13 mouse cellular contexts compared by ENCODE assay signal in the genomic region with DNA sequence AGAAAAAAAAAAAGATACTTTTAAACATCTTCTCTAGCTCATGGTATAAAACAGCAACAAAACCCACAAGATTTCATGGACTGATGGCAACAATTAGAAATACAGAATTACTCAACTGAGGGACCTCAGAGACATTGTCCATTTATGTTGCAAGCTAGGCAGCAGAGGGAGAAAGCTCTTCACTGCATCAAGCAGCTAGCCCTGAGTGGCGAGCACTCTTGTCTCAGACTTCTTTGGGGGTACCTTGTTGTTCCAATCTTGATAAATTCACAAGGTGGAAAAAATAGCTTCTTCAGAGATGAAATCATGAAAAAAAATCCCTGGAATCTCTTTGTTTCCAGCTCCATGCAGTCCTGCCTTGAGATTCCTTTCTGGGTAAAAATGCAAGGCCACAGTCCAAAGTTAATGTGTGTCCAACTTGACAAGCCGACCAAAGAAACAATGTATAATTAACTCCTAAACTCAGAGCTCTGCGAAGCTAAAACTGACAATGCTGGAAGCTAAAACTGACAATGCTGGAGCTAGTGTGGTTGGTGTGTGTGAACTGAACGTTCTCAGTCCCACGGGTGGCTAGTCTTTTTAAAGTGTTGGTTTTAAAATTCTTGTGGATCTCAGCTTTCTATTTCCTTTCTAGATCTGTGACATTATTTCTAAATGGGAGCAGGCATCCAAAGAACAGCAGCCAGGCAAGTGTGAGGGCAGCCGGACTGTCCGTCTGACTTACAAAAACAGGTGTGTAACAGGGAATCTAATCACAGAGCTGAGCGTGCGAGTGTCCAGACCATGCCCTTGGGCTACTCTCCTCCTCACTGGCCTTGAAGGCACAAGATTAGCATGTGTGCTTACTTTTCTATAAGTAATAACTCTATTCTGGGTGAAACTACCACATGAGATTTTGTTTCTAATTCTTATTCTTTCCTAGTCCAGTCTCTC. TPM values are rescaled to one million over a fixed set of nuclear protein-coding genes. Genes with fewer than 3 reads are reported as not detected.
A peak's percentile ranks its signal among the peaks of the same experiment; 100 is the strongest.
DNase-seq lines count a peak whose midpoint lies in the region; ATAC-seq and TF ChIP-seq lines count a peak whose summit lies in the region.
"Had no signal": no experiment of that assay in that cellular context is flagged by ENCODE, and none has a peak within 500 bp of the region (broad histone marks: within the 10 kb centered on the region; RNA-seq: fewer than 3 reads in every experiment).

No protein-coding gene starts in this region.

- H3K9ac ChIP-seq in forebrain, embryonic 11.5 days (ENCODE audit: low read length) = no peak overlapping the region
- no peak overlapping the region for H3K9ac ChIP-seq in lung, postnatal 0 days (replicated peaks; ENCODE audit: low read depth)
- H3K9ac ChIP-seq in hindbrain, embryonic 11.5 days (ENCODE audit: low read depth, low read length) = no peak overlapping the region
- H3K9ac ChIP-seq: liver, embryonic 14.5 days had no signal

- H3K4me2 ChIP-seq in forebrain, embryonic 11.5 days (ENCODE audit: low read depth, low read length, severe bottlenecking) = no peak overlapping the region
- no peak overlapping the region for H3K4me2 ChIP-seq in lung, postnatal 0 days (replicated peaks; ENCODE audit: low read depth, low read length)
- no peak overlapping the region for H3K4me2 ChIP-seq in hindbrain, embryonic 11.5 days (replicated peaks; ENCODE audit: low read depth, low read length)

- H3K36me3 ChIP-seq in forebrain, embryonic 11.5 days (ENCODE audit: control insufficient read depth, insufficient read depth, low read length) = no peaks in the 10 kb centered on the region
- 0 out of 2 replicates have a peak, but pooled peaks cover under 1% of the 10 kb centered on the region for H3K36me3 ChIP-seq in forebrain, embryonic 10.5 days (replicated peaks)
- no peaks in the 10 kb centered on the region; the same call in 1 of the 2 replicates for H3K36me3 ChIP-seq in lung, postnatal 0 days (ENCODE audit: insufficient read depth, low read length)
- no peaks in the 10 kb centered on the region for H3K36me3 ChIP-seq in hindbrain, embryonic 11.5 days (ENCODE audit: control insufficient read depth, insufficient read depth, low read length)
- H3K36me3 ChIP-seq: hindbrain, embryonic 10.5 days had no signal

- 0 out of 2 replicates have a peak, but pooled peaks have one; percentile 12 for TF ChIP-seq EP300 in lung, postnatal 0 days (IDR thresholded peaks at IDR 0.05)

- WGBS in forebrain, embryonic 11.5 days = 79% methylated on average over 9 of the region's 9 CpGs
- WGBS in forebrain, embryonic 10.5 days = 79% methylated on average over 9 of the region's 9 CpGs
- 70% methylated on average over 9 of the region's 9 CpGs for WGBS in lung, postnatal 0 days
- 78% methylated on average over 9 of the region's 9 CpGs for WGBS in hindbrain, embryonic 11.5 days

- peak; percentile 11 for DNase-seq in forebrain, embryonic 11.5 days (ENCODE audit: low spot score)
- DNase-seq in forebrain, embryonic 10.5 days (ENCODE audit: extremely low spot score, low spot score) = no peak
- DNase-seq in lung, postnatal 0 days (ENCODE audit: low spot score) = peak; percentile 37
- DNase-seq in lung, postnatal 14 days = no peak
- DNase-seq in kidney, postnatal 14 days = peak; percentile 52
- DNase-seq in cerebellum, postnatal 4 days (ENCODE audit: low spot score in 2 of 2) = no peak
- no peak for DNase-seq in hindbrain, embryonic 11.5 days (ENCODE audit: low spot score)
- no peak for DNase-seq in cerebellum, postnatal 10 days
- DNase-seq: adrenal gland, postnatal 14 days; right cerebral cortex, postnatal 25 days; thymus, postnatal 4 days had no signal

- no peaks in the 10 kb centered on the region for H3K27me3 ChIP-seq in forebrain, embryonic 11.5 days (ENCODE audit: control insufficient read depth, insufficient read depth, low read length)
- no peaks in the 10 kb centered on the region for H3K27me3 ChIP-seq in forebrain, embryonic 10.5 days (ENCODE audit: poor library complexity, severe bottlenecking)
- H3K27me3 ChIP-seq in lung, postnatal 0 days (replicated peaks; ENCODE audit: insufficient read depth, low read length) = no peaks in the 10 kb centered on the region
- no peaks in the 10 kb centered on the region for H3K27me3 ChIP-seq in hindbrain, embryonic 11.5 days (ENCODE audit: control insufficient read depth, insufficient read depth, low read length)

- no peaks in the 10 kb centered on the region for H3K4me1 ChIP-seq in forebrain, embryonic 11.5 days (replicated peaks; ENCODE audit: control insufficient read depth, insufficient read depth, low read length)
- peaks cover 16% of the 10 kb centered on the region for H3K4me1 ChIP-seq in forebrain, embryonic 10.5 days
- peaks cover 9% of the 10 kb centered on the region; the same call in 1 of the 2 replicates for H3K4me1 ChIP-seq in lung, postnatal 0 days (ENCODE audit: insufficient read depth, low read depth, low read length)
- H3K4me1 ChIP-seq in hindbrain, embryonic 11.5 days (replicated peaks; ENCODE audit: control insufficient read depth, insufficient read depth, low read length) = 0 out of 2 replicates have a peak, but pooled peaks cover 3% of the 10 kb centered on the region

- no peak overlapping the region for H3K27ac ChIP-seq in forebrain, embryonic 11.5 days (ENCODE audit: low read depth, low read length)
- no peak overlapping the region for H3K27ac ChIP-seq in forebrain, embryonic 10.5 days
- H3K27ac ChIP-seq in lung, postnatal 0 days (ENCODE audit: low read length) = no peak overlapping the region; the same call in 1 of the 2 replicates
- H3K27ac ChIP-seq in hindbrain, embryonic 11.5 days (ENCODE audit: low read depth, low read length) = no peak overlapping the region
- H3K27ac ChIP-seq: hindbrain, embryonic 10.5 days; liver, embryonic 14.5 days had no signal

- H3K9me3 ChIP-seq in forebrain, embryonic 11.5 days (ENCODE audit: control insufficient read depth, low read length) = no peaks in the 10 kb centered on the region
- H3K9me3 ChIP-seq in forebrain, embryonic 10.5 days = no peaks in the 10 kb centered on the region
- no peaks in the 10 kb centered on the region for H3K9me3 ChIP-seq in lung, postnatal 0 days (ENCODE audit: low read length)
- no peaks in the 10 kb centered on the region for H3K9me3 ChIP-seq in hindbrain, embryonic 11.5 days (ENCODE audit: control insufficient read depth, low read length)
- H3K9me3 ChIP-seq: hindbrain, embryonic 10.5 days had no signal

- no peak for ATAC-seq in forebrain, embryonic 11.5 days (replicated peaks; ENCODE audit: low FRiP score)
- no peak for ATAC-seq in lung, postnatal 0 days
- ATAC-seq in hindbrain, embryonic 11.5 days (ENCODE audit: low FRiP score) = no peak

- H3K4me3 ChIP-seq in forebrain, embryonic 11.5 days (ENCODE audit: low read depth, low read length) = no peak overlapping the region
- H3K4me3 ChIP-seq in forebrain, embryonic 10.5 days = no peak overlapping the region
- H3K4me3 ChIP-seq in lung, postnatal 0 days (ENCODE audit: low read depth, low read length) = no peak overlapping the region
- no peak overlapping the region for H3K4me3 ChIP-seq in hindbrain, embryonic 11.5 days (ENCODE audit: low read depth, low read length)
- H3K4me3 ChIP-seq: hindbrain, embryonic 10.5 days had no signal

- no peak for TF ChIP-seq CTCF in lung, postnatal 0 days (IDR thresholded peaks at IDR 0.05)

RNA-seq across cellular contexts. Expression of a gene that starts 26.0 kb away (rescaled TPM):
- polyA plus RNA-seq in forebrain, embryonic 11.5 days (2014; fragmentation: Nextera tagmentation; extraction: Ambion mirVana) = 35.0 and 41.8 TPM in 2 replicates
- polyA plus RNA-seq in forebrain, embryonic 10.5 days (2016; fragmentation: Nextera tagmentation; extraction: Ambion mirVana) = 35.5 and 36.0 TPM in 2 replicates
- 29.0 and 33.8 TPM in 2 replicates for polyA plus RNA-seq in lung, postnatal 0 days (2015; fragmentation: Nextera tagmentation; extraction: Ambion mirVana)
- polyA plus RNA-seq in hindbrain, embryonic 11.5 days (2014; fragmentation: Nextera tagmentation; extraction: Ambion mirVana) = 36.0 and 38.2 TPM in 2 replicates

Comparison
In these comparisons a context has a peak if more than half of its experiments do, and no peak if none do; other contexts are left out.
1. DNase-seq: peak in forebrain, embryonic 11.5 days (single experiment), lung, postnatal 0 days (single experiment) and kidney, postnatal 14 days (single experiment); none in forebrain, embryonic 10.5 days (single experiment), lung, postnatal 14 days (single experiment), cerebellum, postnatal 4 days (0 of 2), hindbrain, embryonic 11.5 days (single experiment) and cerebellum, postnatal 10 days (0 of 2).